Mouse (Mus musculus): ENCODE measurements around the gene R3hdm2. TPM values are rescaled to one million over a fixed set of nuclear protein-coding genes. Genes with fewer than 3 reads are reported as not detected.

Gene R3hdm2
- polyA plus RNA-seq, 1 experiment: 63.4 TPM

- Histone ChIP-seq H3K27me3 (ENCODE audit: control insufficient read depth, insufficient read depth, insufficient read length) (no peaks in the 10 kb centered on the region), H3K36me3 (ENCODE audit: control insufficient read depth, insufficient read depth) (peaks cover 40% of the 10 kb centered on the region), H3K79me2 (ENCODE audit: control insufficient read depth, insufficient read depth) (no peaks in the 10 kb centered on the region), H3ac (ENCODE audit: control insufficient read depth, insufficient read length) (no peak overlapping the region), H3K4me2 (ENCODE audit: low read depth) (no peak overlapping the region), H3K4me3 (no peak overlapping the region)
- no peak for TF ChIP-seq TCF3 (IDR thresholded peaks at IDR 0.05; ENCODE audit: insufficient read length, low read depth)
Measured at GRCm38 (mm10) chr10:127492118-127492517, 112.0 kb downstream of the R3hdm2 start.

- H3ac ChIP-seq (ENCODE audit: control insufficient read depth, insufficient read length): no peak overlapping the region
- H3K27me3 ChIP-seq (ENCODE audit: control insufficient read depth, insufficient read depth, insufficient read length): no peaks in the 10 kb centered on the region
- peaks cover 28% of the 10 kb centered on the region for H3K36me3 ChIP-seq (ENCODE audit: control insufficient read depth, insufficient read depth)
- H3K79me2 ChIP-seq (ENCODE audit: control insufficient read depth, insufficient read depth): no peaks in the 10 kb centered on the region
- H3K4me3 ChIP-seq: no peak overlapping the region
- no peak overlapping the region for H3K4me2 ChIP-seq (ENCODE audit: low read depth)
- TF ChIP-seq TCF12 (IDR thresholded peaks at IDR 0.05; ENCODE audit: insufficient read depth, poor library complexity, severe bottlenecking): no peak
- no peak for TF ChIP-seq POLR2A (IDR thresholded peaks at IDR 0.05; ENCODE audit: insufficient read length, low read depth)
- no peak for TF ChIP-seq SRF (IDR thresholded peaks at IDR 0.05; ENCODE audit: control insufficient read depth, insufficient read length, low read depth)
- TF ChIP-seq MYOG (IDR thresholded peaks at IDR 0.05; ENCODE audit: control insufficient read depth in 1 of 3, insufficient read depth in 1 of 3, insufficient read length in 2 of 3, low read depth in 2 of 3): no peak
- no peak for TF ChIP-seq MAX (IDR thresholded peaks at IDR 0.05; ENCODE audit: low read depth)
- TF ChIP-seq REST (IDR thresholded peaks at IDR 0.05; ENCODE audit: insufficient read depth, insufficient read length): no peak
- no peak for TF ChIP-seq MYOD1 (IDR thresholded peaks at IDR 0.05; ENCODE audit: control insufficient read depth in 1 of 3, insufficient read length in 2 of 3, low read depth in 2 of 3)
- TF ChIP-seq POLR2AphosphoS2 (IDR thresholded peaks at IDR 0.05; ENCODE audit: insufficient read length, low read depth): no peak
Measured at GRCm38 (mm10) chr10:127496156-127496555, 116.0 kb downstream of the R3hdm2 start.

- H3K4me3 ChIP-seq: no peak overlapping the region
- no peak for TF ChIP-seq MYOD1 (IDR thresholded peaks at IDR 0.05; ENCODE audit: control insufficient read depth in 1 of 3, insufficient read length in 2 of 3, low read depth in 2 of 3)
- TF ChIP-seq POLR2AphosphoS2 (IDR thresholded peaks at IDR 0.05; ENCODE audit: insufficient read length, low read depth): no peak
- no peak for TF ChIP-seq TCF3 (IDR thresholded peaks at IDR 0.05; ENCODE audit: insufficient read length, low read depth)
- no peak for TF ChIP-seq E2F4 (IDR thresholded peaks at IDR 0.05; ENCODE audit: insufficient read depth)
- no peak for TF ChIP-seq USF1 (IDR thresholded peaks at IDR 0.05; ENCODE audit: low read depth)
- no peak for TF ChIP-seq MAX (IDR thresholded peaks at IDR 0.05; ENCODE audit: low read depth)
- TF ChIP-seq MYOG (IDR thresholded peaks at IDR 0.05; ENCODE audit: control insufficient read depth in 1 of 3, insufficient read depth in 1 of 3, insufficient read length in 2 of 3, low read depth in 2 of 3): no peak
- no peak for TF ChIP-seq SRF (IDR thresholded peaks at IDR 0.05; ENCODE audit: control insufficient read depth, insufficient read length, low read depth)
- TF ChIP-seq REST (IDR thresholded peaks at IDR 0.05; ENCODE audit: insufficient read depth, insufficient read length): no peak
- no peak for TF ChIP-seq TCF12 (IDR thresholded peaks at IDR 0.05; ENCODE audit: insufficient read depth, poor library complexity, severe bottlenecking)
- TF ChIP-seq POLR2A (IDR thresholded peaks at IDR 0.05; ENCODE audit: insufficient read length, low read depth): no peak
- TF ChIP-seq CEBPB (IDR thresholded peaks at IDR 0.05; ENCODE audit: insufficient read depth, poor library complexity, severe bottlenecking): no peak
- no peaks in the 10 kb centered on the region for H3K27me3 ChIP-seq (ENCODE audit: control insufficient read depth, insufficient read depth, insufficient read length)
- peaks cover 23% of the 10 kb centered on the region for H3K36me3 ChIP-seq (ENCODE audit: control insufficient read depth, insufficient read depth)
- H3K79me2 ChIP-seq (ENCODE audit: control insufficient read depth, insufficient read depth): no peaks in the 10 kb centered on the region
- no peak overlapping the region for H3K4me2 ChIP-seq (ENCODE audit: low read depth)
- no peak overlapping the region for H3ac ChIP-seq (ENCODE audit: control insufficient read depth, insufficient read length)
Measured at GRCm38 (mm10) chr10:127499516-127499915, 119.4 kb downstream of the R3hdm2 start.

GRCm38 (mm10) chr10:127500042-127500441, 119.9 kb downstream of the R3hdm2 start:
- peaks cover 18% of the 10 kb centered on the region for H3K36me3 ChIP-seq (ENCODE audit: control insufficient read depth, insufficient read depth)
- H3K4me2 ChIP-seq (ENCODE audit: low read depth): no peak overlapping the region
- H3K4me3 ChIP-seq: no peak overlapping the region
- H3K79me2 ChIP-seq (ENCODE audit: control insufficient read depth, insufficient read depth): no peaks in the 10 kb centered on the region
- no peaks in the 10 kb centered on the region for H3K27me3 ChIP-seq (ENCODE audit: control insufficient read depth, insufficient read depth, insufficient read length)
- no peak overlapping the region for H3ac ChIP-seq (ENCODE audit: control insufficient read depth, insufficient read length)
- TF ChIP-seq REST (IDR thresholded peaks at IDR 0.05; ENCODE audit: insufficient read depth, insufficient read length) (no peak), SRF (IDR thresholded peaks at IDR 0.05; ENCODE audit: control insufficient read depth, insufficient read length, low read depth) (no peak), USF1 (IDR thresholded peaks at IDR 0.05; ENCODE audit: low read depth) (no peak), POLR2AphosphoS2 (IDR thresholded peaks at IDR 0.05; ENCODE audit: insufficient read length, low read depth) (no peak), POLR2A (IDR thresholded peaks at IDR 0.05; ENCODE audit: insufficient read length, low read depth) (no peak), MYOD1 (IDR thresholded peaks at IDR 0.05; ENCODE audit: control insufficient read depth in 1 of 3, insufficient read length in 2 of 3, low read depth in 2 of 3) (no peak), CEBPB (IDR thresholded peaks at IDR 0.05; ENCODE audit: insufficient read depth, poor library complexity, severe bottlenecking) (no peak)

- TF ChIP-seq USF1 (IDR thresholded peaks at IDR 0.05; ENCODE audit: low read depth) (peak; percentile 62), REST (IDR thresholded peaks at IDR 0.05; ENCODE audit: insufficient read depth, insufficient read length) (no peak), MYOG (IDR thresholded peaks at IDR 0.05; ENCODE audit: control insufficient read depth in 1 of 3, insufficient read depth in 1 of 3, insufficient read length in 2 of 3, low read depth in 2 of 3) (peak; percentile 78 to 96 (median 81)), SRF (IDR thresholded peaks at IDR 0.05; ENCODE audit: control insufficient read depth, insufficient read length, low read depth) (no peak), MAX (IDR thresholded peaks at IDR 0.05; ENCODE audit: low read depth) (no peak), CEBPB (IDR thresholded peaks at IDR 0.05; ENCODE audit: insufficient read depth, poor library complexity, severe bottlenecking) (no peak), MYOD1 (IDR thresholded peaks at IDR 0.05; ENCODE audit: control insufficient read depth in 1 of 3, insufficient read length in 2 of 3, low read depth in 2 of 3) (peak; percentile 98 to 99 (median 98)), POLR2AphosphoS2 (IDR thresholded peaks at IDR 0.05; ENCODE audit: insufficient read length, low read depth) (peak; percentile 60), TCF3 (IDR thresholded peaks at IDR 0.05; ENCODE audit: insufficient read length, low read depth) (peak; percentile 94), POLR2A (IDR thresholded peaks at IDR 0.05; ENCODE audit: insufficient read length, low read depth) (peak; percentile 60), E2F4 (IDR thresholded peaks at IDR 0.05; ENCODE audit: insufficient read depth) (no peak), TCF12 (IDR thresholded peaks at IDR 0.05; ENCODE audit: insufficient read depth, poor library complexity, severe bottlenecking) (peak; percentile 83)
- Histone ChIP-seq H3K4me2 (ENCODE audit: low read depth) (peak within 1 kb of the TSS; percentile 70), H3K4me3 (peak within 1 kb of the TSS; percentile 23), H3K79me2 (ENCODE audit: control insufficient read depth, insufficient read depth) (no peaks in the 10 kb centered on the region), H3ac (ENCODE audit: control insufficient read depth, insufficient read length) (no peak within 1 kb of the TSS), H3K27me3 (ENCODE audit: control insufficient read depth, insufficient read depth, insufficient read length) (no peaks in the 10 kb centered on the region), H3K36me3 (ENCODE audit: control insufficient read depth, insufficient read depth) (peaks cover 6% of the 10 kb centered on the region)
Measured at GRCm38 (mm10) chr10:127500894-127501893, 121.1 kb downstream of the R3hdm2 start, which contains the start of gene Stac3. TSS of gene Stac3 (plus strand) at chr10:127501686.

Data from myocyte (in vitro differentiated cells).